8 mouse cellular contexts compared by ENCODE assay signal in the genomic region with DNA sequence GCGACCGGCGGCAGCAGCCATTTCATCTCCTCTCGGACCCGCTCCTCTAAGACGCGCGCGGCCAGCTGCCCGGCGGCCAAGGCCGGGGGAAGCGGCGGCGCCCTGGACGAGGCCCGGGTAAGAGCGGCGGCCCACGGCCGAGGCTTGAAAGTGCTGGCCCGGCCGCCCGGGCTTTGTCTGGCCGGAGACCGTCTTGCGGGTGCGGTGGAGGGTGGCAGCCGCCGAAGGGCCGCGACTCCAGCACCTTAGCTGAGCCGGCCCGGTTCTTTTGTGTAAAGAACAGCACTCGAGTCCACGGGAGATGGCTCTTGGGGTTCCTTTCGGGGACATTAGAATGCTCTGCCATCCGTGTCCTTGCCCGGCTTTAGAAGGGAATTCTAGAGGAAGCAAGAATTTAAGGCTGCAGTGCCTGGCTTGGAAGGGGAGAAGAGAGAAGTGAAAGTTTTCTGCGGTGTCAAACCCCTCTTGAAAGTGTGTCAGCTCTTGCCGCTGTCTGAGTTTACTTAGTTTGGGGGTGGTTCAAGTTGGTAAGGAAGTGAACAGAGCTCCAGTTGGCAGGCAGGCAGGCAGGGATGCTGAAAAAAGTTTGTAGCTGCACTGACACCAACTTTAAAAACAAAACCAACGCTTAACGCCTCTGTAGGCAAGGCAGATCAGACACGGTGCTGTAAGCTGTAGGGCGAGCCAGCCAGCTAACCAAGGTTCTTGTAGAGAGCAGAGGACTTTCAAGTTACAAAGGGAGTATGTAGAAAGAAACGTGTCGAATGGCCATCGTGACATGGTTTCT. TPM values are rescaled to one million over a fixed set of nuclear protein-coding genes. Genes with fewer than 3 reads are reported as not detected.
DNase-seq lines count a peak whose midpoint lies in the region; ATAC-seq and TF ChIP-seq lines count a peak whose summit lies in the region.

No protein-coding gene starts in this region.

- no peak for DNase-seq in Patski (ENCODE audit: low read depth, low spot score)
- DNase-seq in cerebellum, postnatal 4 days (ENCODE audit: low spot score in 2 of 2) = peak; percentile 27 to 56
- DNase-seq in gastrocnemius, adult 18-20 months (ENCODE audit: low spot score) = peak; percentile 47
- DNase-seq in left cerebral cortex, adult 8-10 months (ENCODE audit: low spot score in 2 of 2) = peak; percentile 24 to 35
- peak; percentile 47 to 53 for DNase-seq in right cerebral cortex, postnatal 10 days (ENCODE audit: low spot score in 2 of 2)
- peak; percentile 52 for DNase-seq in yolk sac, embryonic 10.5 days (ENCODE audit: low spot score)

- WGBS in hindbrain, embryonic 16.5 days = 0% methylated on average over 35 of the region's 48 CpGs

- POLR2A ChIA-PET in Patski (lab: Charles Lee) = interaction anchor here (0.6 to 1.2 kb wide), 5 partner anchors 14 to 94 kb away, joined by 3 read pairs; no protein-coding TSS in a partner anchor

- no peaks in the 10 kb centered on the region for H3K36me3 ChIP-seq in hindbrain, embryonic 16.5 days (ENCODE audit: control insufficient read depth, insufficient read depth, low read length)

- no peaks in the 10 kb centered on the region for H3K27me3 ChIP-seq in Patski
- no peaks in the 10 kb centered on the region for H3K27me3 ChIP-seq in hindbrain, embryonic 16.5 days (replicated peaks; ENCODE audit: control insufficient read depth, insufficient read depth, low read length)

- TF ChIP-seq CTCF in Patski (IDR thresholded peaks at IDR 0.05) = no peak

- CTCF ChIA-PET in Patski (lab: Charles Lee) = interaction anchor here (0.7 to 2.0 kb wide), 2 partner anchors 8 to 12 kb away, joined by 3 to 5 read pairs; no protein-coding TSS in a partner anchor

- peaks cover 12% of the 10 kb centered on the region for H3K4me1 ChIP-seq in hindbrain, embryonic 16.5 days (ENCODE audit: control insufficient read depth, insufficient read depth, low read depth, low read length)

- in situ Hi-C loops in Patski (cut with MboI; ENCODE audit: low pct_unique_long_range_greater_than_20kb) = loop anchor here (10.0 kb wide), 1 partner anchor 343 kb away; no protein-coding TSS in a partner anchor

- peak overlapping the region; percentile 91 for H3K4me2 ChIP-seq in hindbrain, embryonic 16.5 days (ENCODE audit: low read length)

- H3K9me3 ChIP-seq in hindbrain, embryonic 16.5 days (ENCODE audit: control insufficient read depth, low read length) = no peaks in the 10 kb centered on the region

- peak overlapping the region; percentile 100 for H3K9ac ChIP-seq in hindbrain, embryonic 16.5 days (ENCODE audit: low read depth, low read length)

- peak overlapping the region; percentile 100 for H3K27ac ChIP-seq in hindbrain, embryonic 16.5 days (ENCODE audit: low read depth, low read length)

- peak; percentile 46 for ATAC-seq in Patski
- ATAC-seq in hindbrain, embryonic 16.5 days = peak; percentile 53
- ATAC-seq in megakaryocyte, adult 5-6 weeks (ENCODE audit: poor library complexity, severe bottlenecking) = peak; percentile 65

- peak overlapping the region; percentile 97 for H3K4me3 ChIP-seq in hindbrain, embryonic 16.5 days (ENCODE audit: low read length)

RNA-seq across cellular contexts. Expression of a gene that starts 0.8 kb away (rescaled TPM):
- polyA plus RNA-seq in Patski (2021) = 12.8 TPM
- 10 to 100 TPM; 11.3 to 12.0 TPM for total RNA-seq in gastrocnemius, adult 18-20 months (2021)
- 5.9 and 6.7 TPM in 2 replicates for polyA plus RNA-seq in hindbrain, embryonic 16.5 days (2015; fragmentation: Nextera tagmentation; extraction: Ambion mirVana)
- total RNA-seq in left cerebral cortex, adult 8-10 months (2022) = 10 to 100 TPM; 30.1 to 35.9 (median 33.0) TPM
- 79.0 and 90.2 TPM in 2 replicates for total RNA-seq in megakaryocyte, adult 5-6 weeks (2015)
- total RNA-seq in megakaryocyte, adult 5-6 weeks (2017) = 56.8 and 63.5 TPM in 2 replicates

RNA-seq across cellular contexts. Expression of a gene that starts 10.5 kb away (rescaled TPM):
- 27.7 TPM for polyA plus RNA-seq in Patski (2021)
- 100 to 1,000 TPM; 141 to 142 TPM for total RNA-seq in gastrocnemius, adult 18-20 months (2021)
- 43.1 and 47.5 TPM in 2 replicates for polyA plus RNA-seq in hindbrain, embryonic 16.5 days (2015; fragmentation: Nextera tagmentation; extraction: Ambion mirVana)
- 10 to 100 TPM; 51.3 to 64.0 (median 57.8) TPM for total RNA-seq in left cerebral cortex, adult 8-10 months (2022)
- total RNA-seq in megakaryocyte, adult 5-6 weeks (2015) = 9.1 and 10.9 TPM in 2 replicates
- 18.6 and 22.8 TPM in 2 replicates for total RNA-seq in megakaryocyte, adult 5-6 weeks (2017)

RNA-seq across cellular contexts. Expression of a gene that starts 43.8 kb away (rescaled TPM):
- polyA plus RNA-seq in Patski (2021) = 0.17 TPM
- total RNA-seq in gastrocnemius, adult 18-20 months (2021) = under 1 TPM; 0.66 TPM
- polyA plus RNA-seq in hindbrain, embryonic 16.5 days (2015; fragmentation: Nextera tagmentation; extraction: Ambion mirVana) = 2.5 and 2.6 TPM in 2 replicates
- under 1 TPM; 0.66 to 0.89 (median 0.77) TPM for total RNA-seq in left cerebral cortex, adult 8-10 months (2022)
- total RNA-seq in megakaryocyte, adult 5-6 weeks (2015) = 0.40 and 3.2 TPM in 2 replicates
- total RNA-seq in megakaryocyte, adult 5-6 weeks (2017) = 0.81 and 1.2 TPM in 2 replicates
